Mouse (Mus musculus) adrenal gland, postnatal 36 days (tissue): Measurements from ENCODE around the gene Slc41a2. TPM values are rescaled to one million over a fixed set of nuclear protein-coding genes. Genes with fewer than 3 reads are reported as not detected.
"Not testable (repeated sequence)": the region's sequence is repeated elsewhere in the genome, so short reads cannot be mapped to it uniquely, and the experiment has no call there.

Experiments used
- DNase-seq, 2 experiments: peaks; one replicate each; pipeline ENCODE4 v3.0.0; 2021; ENCODE audit warnings: mixed read lengths in 1 of 2
- long read RNA-seq, 2 experiments: library from polyadenylated mRNA; stranded (forward); transcript quantifications; one replicate each; pipeline ENCODE4 v2.0.0; 2021; ENCODE audit warnings: borderline sequencing depth in 2 of 2
- total RNA-seq, 2 experiments: library from RNA; stranded (reverse); gene quantifications; 2 replicates each; pipeline ENCODE4 v1.2.3; 2021

Slc41a2 gene
- total RNA-seq: 10 to 100 TPM in 1 of 2 experiments, 1 to 10 TPM in 1; 7.5 to 11.9 TPM
- long read RNA-seq, experiment 1, partial matches to known transcripts: 0 of 3 reads
- long read RNA-seq, experiment 1, other reads (novel, unspliced or antisense): 3 of 3 reads
- long read RNA-seq, experiment 2, full-length matches to known transcripts: 1 of 1 reads
- long read RNA-seq, experiment 2, partial matches to known transcripts: 0 of 1 reads
- long read RNA-seq, experiment 2, other reads (novel, unspliced or antisense): 0 of 1 reads

GRCm38 (mm10) chr10:83337159-83337951 is at the start of gene Slc41a2:
Gene Slc41a2 (minus strand): TSS chr10:83337882.
- peak; percentile 89 to 91 for DNase-seq

GRCm38 (mm10) chr10:83385330-83385910 is 47.7 kb upstream of the Slc41a2 start:
- DNase-seq: no peak

GRCm38 (mm10) chr10:83384456-83385215 is 47.0 kb upstream of the Slc41a2 start:
- no peak for DNase-seq

- DNase-seq: no peak
Observed at GRCm38 (mm10) chr10:83383863-83384262, 46.2 kb upstream of the Slc41a2 start.

DNA sequence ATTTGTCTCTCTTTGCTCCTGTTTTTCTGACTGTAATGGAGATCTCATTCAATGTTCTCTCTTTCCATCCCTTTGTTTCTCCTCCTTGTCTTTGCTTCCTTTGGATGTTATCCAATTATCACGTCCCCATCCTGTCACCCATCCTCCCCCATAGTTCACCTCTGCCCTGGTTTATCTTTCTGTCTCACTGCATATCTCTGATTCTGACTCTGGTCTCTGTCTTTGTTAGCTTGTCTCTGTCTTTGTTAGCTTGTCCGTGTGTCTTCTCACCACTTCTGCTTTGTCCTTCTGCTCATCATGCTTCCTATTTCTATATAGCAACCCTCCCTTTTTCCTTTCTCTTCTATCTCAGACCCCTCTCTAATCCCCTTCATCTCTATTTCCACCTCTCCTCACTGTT is 45.3 kb upstream of the Slc41a2 start:
- no peak for DNase-seq

DNA sequence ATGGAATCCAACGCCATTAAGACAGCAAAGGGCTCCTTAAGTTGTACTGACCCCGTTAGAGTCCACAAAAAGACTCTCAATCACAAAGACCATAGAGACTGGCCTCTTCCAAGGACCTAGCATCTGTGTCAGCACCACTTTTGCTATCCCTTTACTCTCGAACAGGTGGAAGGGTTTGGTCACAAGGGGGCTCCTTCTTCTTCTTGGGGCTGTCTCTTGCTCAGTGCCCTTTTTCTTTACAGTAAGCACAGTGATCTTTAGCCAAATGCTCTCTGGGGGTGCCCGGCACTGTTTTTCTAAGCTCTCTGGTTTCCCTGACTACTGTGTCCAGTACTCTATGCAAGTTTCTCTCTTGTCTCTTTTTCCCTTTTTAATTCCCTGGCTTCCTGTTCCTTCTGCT is 44.8 kb upstream of the Slc41a2 start:
- DNase-seq: no peak

- no peak for DNase-seq
Observed at GRCm38 (mm10) chr10:83380501-83380900, 42.8 kb upstream of the Slc41a2 start.

- DNase-seq: peak; percentile 61 to 82
Observed at GRCm38 (mm10) chr10:83378083-83378833, 40.6 kb upstream of the Slc41a2 start.

GRCm38 (mm10) chr10:83376911-83377682 is 39.4 kb upstream of the Slc41a2 start:
- no peak for DNase-seq

GRCm38 (mm10) chr10:83375458-83375857 is 37.8 kb upstream of the Slc41a2 start:
- not testable (repeated sequence) for DNase-seq

DNA sequence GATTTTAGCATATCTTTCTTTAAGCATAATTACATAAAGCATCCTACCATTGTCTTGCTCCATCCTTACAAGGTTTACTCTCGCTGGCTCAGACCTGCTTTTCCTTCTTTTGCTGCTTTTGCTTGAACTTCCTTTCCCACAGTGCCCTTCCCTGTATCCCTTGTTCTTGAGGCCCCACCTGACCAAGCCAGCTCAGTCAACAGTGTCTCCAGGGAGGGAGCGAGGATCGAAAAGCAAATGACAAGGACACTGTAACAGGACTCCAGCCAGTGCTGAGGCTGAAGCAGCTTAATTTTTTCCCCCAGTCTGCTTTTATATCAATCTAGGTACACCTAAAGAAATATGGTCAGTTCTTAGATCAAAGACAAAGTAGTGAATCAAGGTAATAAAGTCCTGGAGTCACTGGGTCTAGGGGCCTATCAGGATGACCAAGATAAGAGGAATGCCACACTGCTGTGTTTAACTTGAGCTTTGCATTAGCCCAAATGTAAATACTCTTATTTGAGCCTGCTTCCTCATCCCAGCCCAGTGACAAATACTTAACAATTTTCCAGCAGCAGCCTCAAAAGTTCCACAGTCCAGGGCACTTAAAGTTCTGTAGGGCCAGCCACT is 36.5 kb upstream of the Slc41a2 start:
- DNase-seq: no peak

- no peak for DNase-seq
Observed at GRCm38 (mm10) chr10:83368918-83369317, 31.2 kb upstream of the Slc41a2 start.

DNA sequence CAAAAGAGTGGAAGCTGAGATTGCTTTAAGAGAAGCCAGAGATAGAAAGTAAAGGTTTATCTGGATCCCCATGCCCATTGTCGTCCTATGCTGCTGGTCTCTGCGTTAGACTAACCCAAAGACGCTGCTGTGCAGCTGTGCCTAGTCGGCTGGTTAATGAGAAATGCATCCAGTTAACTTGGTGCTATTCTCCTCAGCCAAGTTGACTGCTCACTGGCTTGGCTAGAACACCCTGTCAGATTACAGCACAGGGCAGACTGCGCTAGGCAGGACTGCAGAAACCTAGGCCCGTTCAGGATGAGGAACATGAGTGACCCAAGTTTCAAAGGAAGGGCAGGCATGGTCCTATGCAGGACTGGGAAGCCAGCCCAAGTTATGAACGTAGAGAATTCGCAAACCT is 25.8 kb upstream of the Slc41a2 start:
- no peak for DNase-seq

DNA sequence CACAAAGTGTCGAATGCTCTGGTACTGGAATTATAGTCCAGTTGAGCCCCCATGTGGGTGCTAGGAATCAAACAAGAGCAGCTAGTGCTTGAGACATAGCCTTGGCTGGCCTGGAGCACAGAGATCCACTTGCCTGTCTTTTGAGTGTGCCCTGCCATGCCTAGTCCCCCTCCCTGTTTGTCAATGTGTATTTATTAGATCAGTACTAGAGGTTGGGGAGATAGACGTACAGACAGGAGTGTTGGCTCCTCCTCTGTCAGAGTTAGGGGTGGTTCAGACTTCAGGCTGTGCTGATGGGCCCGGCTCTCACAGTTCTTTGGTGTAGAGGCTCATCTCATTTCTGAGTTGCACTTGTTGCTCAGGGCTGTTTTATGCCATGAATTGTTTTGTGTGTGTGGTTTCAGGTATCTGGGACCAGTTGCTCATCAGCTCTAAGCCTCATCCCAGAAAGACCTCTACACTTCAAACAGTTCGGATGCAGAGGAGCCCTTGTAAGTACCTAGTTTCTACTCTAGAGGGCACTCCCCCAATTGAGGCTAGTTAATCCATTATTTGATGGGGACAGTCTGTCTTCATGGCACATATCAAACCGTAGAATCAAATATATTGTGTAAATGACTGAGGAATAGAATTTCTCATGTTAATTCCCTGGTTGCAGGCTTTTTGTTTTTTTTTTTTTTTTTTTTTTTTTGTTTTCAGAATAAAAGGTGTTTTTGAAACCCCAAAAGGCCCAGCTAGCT is 24.1 kb upstream of the Slc41a2 start:
- peak in 1 of 2 experiments; percentile 35 for DNase-seq

DNA sequence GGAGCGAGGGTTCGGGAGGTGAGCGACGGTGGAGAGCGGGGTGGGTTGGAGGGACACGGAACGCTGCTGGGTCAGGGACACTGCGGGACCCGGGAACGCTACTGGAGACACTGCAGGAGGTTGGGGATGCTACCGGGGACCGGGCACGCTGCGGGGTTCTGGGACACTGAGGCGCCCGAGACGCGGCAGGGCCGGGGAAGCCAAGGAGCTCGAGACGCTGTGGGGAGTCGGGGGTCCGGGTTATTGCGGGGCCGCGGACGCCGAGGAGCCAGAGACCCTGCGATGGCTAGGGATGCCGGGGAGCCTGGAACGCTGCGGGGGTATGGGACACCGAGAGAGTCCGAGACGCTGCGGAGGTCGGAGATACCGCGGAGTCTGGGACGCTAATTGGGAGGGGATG is 22.7 kb upstream of the Slc41a2 start:
- peak in 1 of 2 experiments; percentile 18 for DNase-seq

DNA sequence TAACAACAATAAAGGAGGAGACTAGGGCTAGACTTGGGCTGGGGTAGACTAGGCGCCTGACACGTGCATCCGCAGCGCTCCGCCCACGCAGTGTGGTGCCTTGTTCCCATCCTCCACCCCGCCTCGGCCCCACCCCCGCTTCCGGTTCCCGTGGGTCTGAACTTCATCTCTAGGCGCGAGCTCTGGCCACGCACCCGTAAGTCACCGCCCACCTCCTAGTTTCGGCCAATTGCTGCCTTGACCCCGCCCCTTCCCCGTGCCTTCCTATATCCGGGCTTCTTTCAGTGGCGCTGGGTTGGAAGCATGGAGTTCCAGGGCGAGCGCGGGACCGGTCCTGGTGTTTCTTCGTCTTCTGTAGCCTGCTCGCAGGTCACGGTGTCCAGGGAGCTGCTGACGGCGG is 22.3 kb upstream of the Slc41a2 start, which contains the start of gene D10Wsu102e:
Gene D10Wsu102e (plus strand): TSS at position 266 of the 400 bp plus-strand sequence.
- peak; percentile 98 to 99 for DNase-seq

- DNase-seq: no peak
Observed at GRCm38 (mm10) chr10:83359451-83359850, 21.8 kb upstream of the Slc41a2 start.

DNA sequence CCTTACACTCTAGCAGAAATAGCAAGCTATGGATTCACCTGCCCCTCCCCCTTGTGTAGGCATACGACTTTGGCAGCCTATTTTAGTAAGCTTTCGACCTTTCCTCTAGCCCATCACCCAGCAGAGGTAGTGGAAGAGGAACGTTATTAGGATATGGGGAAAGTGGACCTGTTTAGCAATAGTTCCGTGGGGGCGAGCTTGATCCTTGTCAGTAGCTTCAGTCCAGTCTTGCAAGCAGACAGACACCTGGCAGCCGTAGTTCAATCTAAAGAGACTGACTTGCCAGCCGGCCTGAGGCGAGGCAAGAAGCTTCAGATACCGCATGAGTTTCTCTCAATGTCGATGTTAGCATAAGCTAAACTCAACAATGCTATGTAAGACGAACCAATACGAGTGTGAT is 18.7 kb upstream of the Slc41a2 start:
- DNase-seq: no peak

- no peak for DNase-seq
Observed at GRCm38 (mm10) chr10:83354333-83354719, 16.6 kb upstream of the Slc41a2 start.
